Mouse (Mus musculus): Measurements from ENCODE around the gene Klhl9.

DNA sequence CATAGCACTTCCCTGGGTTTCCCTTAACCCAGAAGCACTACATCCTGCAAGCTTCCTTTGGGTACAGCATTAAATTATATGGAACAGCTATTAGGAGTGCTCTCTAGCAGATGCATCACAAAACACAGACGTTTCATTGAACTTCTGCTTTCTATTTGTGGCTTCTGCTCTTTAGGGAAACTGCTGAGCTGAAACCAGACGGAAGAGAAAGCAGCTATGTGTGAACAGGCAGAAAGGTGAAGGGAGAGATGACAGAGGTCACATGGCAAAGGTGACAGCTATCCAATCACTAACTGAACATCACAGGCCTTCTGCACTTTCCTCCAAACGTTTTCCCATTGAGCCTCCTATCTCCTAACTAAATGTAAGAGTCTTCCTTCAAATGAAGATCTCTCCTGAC is 16.3 kb downstream of the Klhl9 start:
- TF ChIP-seq CTCF (IDR thresholded peaks at IDR 0.05; ENCODE audit: low read depth, low read length) (no peak), POLR2A (IDR thresholded peaks at IDR 0.05; ENCODE audit: extremely low read depth, insufficient read depth, low read length) (no peak)

All from liver, adult 2 months (tissue).